Mouse (Mus musculus) embryo, embryonic 10 days (tissue): Measurements from ENCODE around the gene Coch.
A peak's percentile ranks its signal among the peaks of the same experiment; 100 is the strongest.
"Not testable (repeated sequence)": the region's sequence is repeated elsewhere in the genome, so short reads cannot be mapped to it uniquely, and the experiment has no call there.

Experiments
- DNase-seq: peaks from one replicate; pipeline ENCODE4 v3.0.0-alpha.2; 2015; ENCODE audit warnings: low spot score

Gene Coch

GRCm38 (mm10) chr12:51636689-51637470, 43.7 kb downstream of the Coch start:
- no peak for DNase-seq

DNA sequence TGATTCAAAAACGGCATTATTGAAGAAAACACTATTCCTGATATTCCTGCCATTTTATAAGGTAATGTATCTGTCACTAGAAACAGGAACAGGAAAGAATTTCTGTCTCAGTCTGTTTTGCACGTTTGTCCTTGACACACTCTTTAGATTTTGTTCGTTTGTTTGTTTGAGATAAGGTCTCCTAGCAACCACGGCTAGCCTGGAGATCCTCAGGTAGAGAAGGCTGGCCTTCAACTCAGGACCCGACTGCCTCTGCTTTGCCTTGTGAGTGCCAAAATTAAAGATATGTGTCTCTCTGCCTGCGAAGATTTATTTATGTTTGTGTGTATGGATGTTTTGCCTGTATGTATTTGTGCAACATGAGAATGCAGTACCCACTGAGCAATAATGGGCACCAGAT, 48.7 kb downstream of the Coch start:
- DNase-seq = peak; percentile 40

- DNase-seq = not testable (repeated sequence)
Measured at GRCm38 (mm10) chr12:51649401-51649800, 56.3 kb downstream of the Coch start.
